Mouse (Mus musculus): ENCODE measurements at regions not wholly inside any gene's neighbourhood (a gene's known extent, or its start where the extent isn't known, plus 50 kb on each side); places are given as distances from the start of the nearest gene placed in this dataset.

GRCm38 (mm10) chr19:51268978-51269556, 590.6 kb upstream of the Sorcs1 start:
- TF ChIP-seq CTCF (conservative IDR thresholded peaks at IDR 0.05; ENCODE audit: low read length) (no peak), NANOG (IDR thresholded peaks at IDR 0.05; ENCODE audit: borderline replicate concordance, low read length) (no peak)
